Mouse (Mus musculus): ENCODE data around the gene Sp9. TPM values are rescaled to one million over a fixed set of nuclear protein-coding genes. Genes with fewer than 3 reads are reported as not detected.
A peak's percentile ranks its signal among the peaks of the same experiment; 100 is the strongest.

Gene Sp9
- not detected in 2 replicates for polyA plus RNA-seq (2016; fragmentation: Nextera tagmentation; extraction: Ambion mirVana)

- peak within 1 kb of the TSS; percentile 45 for H3K4me3 ChIP-seq
- H3K9ac ChIP-seq = peak within 1 kb of the TSS; percentile 5; the same call in 1 of the 2 replicates
- under 1% methylated on average over 48 of the region's 48 CpGs for WGBS
- H3K9me3 ChIP-seq (replicated peaks) = no peaks in the 10 kb centered on the region
- peak; percentile 66; the same call in 1 of the 2 replicates for ATAC-seq (ENCODE audit: insufficient number of reproducible peaks, low FRiP score)
- H3K27me3 ChIP-seq (replicated peaks) = peaks cover 77% of the 10 kb centered on the region
- H3K27ac ChIP-seq (ENCODE audit: poor library complexity, severe bottlenecking) = no peak within 1 kb of the TSS
- H3K36me3 ChIP-seq = no peaks in the 10 kb centered on the region
- peaks cover 52% of the 10 kb centered on the region for H3K4me1 ChIP-seq (replicated peaks)
- peak within 1 kb of the TSS; percentile 85 for H3K4me2 ChIP-seq
Measured at GRCm38 (mm10) chr2:73271459-73272161, at the start of gene Sp9. TSS of gene Sp9 (plus strand) at chr2:73271925.

DNA sequence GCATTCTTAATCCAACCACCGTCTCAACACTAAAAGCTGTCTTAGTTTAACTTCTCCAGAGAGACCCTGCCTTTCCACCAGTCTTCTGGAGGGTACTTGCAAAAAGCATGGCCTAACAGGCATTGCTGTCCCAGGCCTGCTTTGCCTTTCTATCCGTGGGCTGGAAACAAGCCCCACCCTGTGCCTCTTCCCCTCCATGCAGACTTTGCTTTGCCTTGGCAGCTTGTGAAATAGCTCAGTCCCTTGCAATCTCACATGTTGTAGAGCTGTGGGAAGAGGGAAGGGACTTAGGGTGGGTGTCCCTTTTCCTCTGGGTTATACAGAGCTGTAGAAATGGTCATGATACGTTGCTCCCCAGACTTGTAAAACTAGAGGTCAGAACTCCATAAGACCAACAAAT is 40.6 kb upstream of the Sp9 start:
- Histone ChIP-seq H3K27ac (ENCODE audit: poor library complexity, severe bottlenecking) (no peak overlapping the region), H3K9me3 (replicated peaks) (0 out of 2 replicates have a peak, but pooled peaks cover 6% of the 10 kb centered on the region), H3K4me2 (no peak overlapping the region), H3K4me3 (no peak overlapping the region), H3K4me1 (replicated peaks) (no peaks in the 10 kb centered on the region), H3K27me3 (replicated peaks) (0 out of 2 replicates have a peak, but pooled peaks cover 3% of the 10 kb centered on the region), H3K36me3 (no peaks in the 10 kb centered on the region), H3K9ac (no peak overlapping the region)
- no peak for ATAC-seq (ENCODE audit: insufficient number of reproducible peaks, low FRiP score)
- WGBS = 57% methylated on average over 3 of the region's 3 CpGs

DNA sequence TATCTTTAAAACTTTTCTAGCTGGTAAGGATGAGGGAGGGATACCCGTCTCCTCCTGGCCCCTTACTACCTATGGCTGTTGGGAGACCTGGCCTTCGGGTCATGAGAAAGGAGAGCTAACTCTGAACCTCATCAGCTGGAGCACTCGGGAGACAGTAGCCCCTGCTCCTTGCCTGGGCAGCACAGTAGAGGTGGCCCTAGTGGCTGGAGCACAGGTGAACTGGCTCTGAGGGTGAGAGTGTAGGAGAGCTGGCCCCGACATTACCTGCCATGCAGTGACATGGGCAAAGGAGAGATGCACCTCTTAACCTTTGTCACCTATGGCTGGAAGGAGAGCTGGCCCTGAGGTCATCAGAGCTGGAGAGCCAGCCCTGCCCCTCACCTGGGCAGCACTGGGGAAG is 30.4 kb upstream of the Sp9 start:
- no peaks in the 10 kb centered on the region for H3K9me3 ChIP-seq (replicated peaks)
- ATAC-seq (ENCODE audit: insufficient number of reproducible peaks, low FRiP score) = no peak
- H3K9ac ChIP-seq = no peak overlapping the region
- no peak overlapping the region for H3K27ac ChIP-seq (ENCODE audit: poor library complexity, severe bottlenecking)
- no peak overlapping the region for H3K4me2 ChIP-seq
- no peaks in the 10 kb centered on the region for H3K36me3 ChIP-seq
- no peak overlapping the region for H3K4me3 ChIP-seq
- H3K27me3 ChIP-seq (replicated peaks) = 0 out of 2 replicates have a peak, but pooled peaks cover 5% of the 10 kb centered on the region
- no peaks in the 10 kb centered on the region for H3K4me1 ChIP-seq (replicated peaks)
- WGBS = 74% methylated on average over 4 of the region's 4 CpGs

DNA sequence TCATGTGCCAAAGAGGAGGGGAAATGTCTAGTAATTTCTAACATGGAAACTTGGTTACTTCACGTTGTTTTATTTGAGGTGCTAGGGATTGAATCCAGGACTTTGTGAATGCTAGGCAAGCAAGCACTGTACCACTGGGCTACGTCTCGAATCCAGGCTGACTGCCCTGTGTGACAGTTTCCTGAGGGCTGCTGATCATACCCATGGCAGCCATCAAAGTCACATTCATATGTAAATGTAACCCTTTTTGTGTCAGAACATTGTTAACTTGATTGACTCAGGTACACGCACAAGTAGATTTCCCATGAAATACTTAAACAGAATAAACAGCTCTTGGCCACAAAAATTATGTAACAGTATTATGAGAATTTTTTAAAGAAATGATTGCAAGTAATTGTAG is 23.0 kb upstream of the Sp9 start:
- Histone ChIP-seq H3K4me2 (no peak overlapping the region), H3K9me3 (replicated peaks) (peaks cover 4% of the 10 kb centered on the region), H3K27me3 (replicated peaks) (no peaks in the 10 kb centered on the region), H3K4me3 (no peak overlapping the region), H3K9ac (no peak overlapping the region), H3K4me1 (replicated peaks) (no peaks in the 10 kb centered on the region), H3K36me3 (no peaks in the 10 kb centered on the region), H3K27ac (ENCODE audit: poor library complexity, severe bottlenecking) (no peak overlapping the region)
- ATAC-seq (ENCODE audit: insufficient number of reproducible peaks, low FRiP score) = no peak
- WGBS = 73% methylated on average over 4 of the region's 4 CpGs

DNA sequence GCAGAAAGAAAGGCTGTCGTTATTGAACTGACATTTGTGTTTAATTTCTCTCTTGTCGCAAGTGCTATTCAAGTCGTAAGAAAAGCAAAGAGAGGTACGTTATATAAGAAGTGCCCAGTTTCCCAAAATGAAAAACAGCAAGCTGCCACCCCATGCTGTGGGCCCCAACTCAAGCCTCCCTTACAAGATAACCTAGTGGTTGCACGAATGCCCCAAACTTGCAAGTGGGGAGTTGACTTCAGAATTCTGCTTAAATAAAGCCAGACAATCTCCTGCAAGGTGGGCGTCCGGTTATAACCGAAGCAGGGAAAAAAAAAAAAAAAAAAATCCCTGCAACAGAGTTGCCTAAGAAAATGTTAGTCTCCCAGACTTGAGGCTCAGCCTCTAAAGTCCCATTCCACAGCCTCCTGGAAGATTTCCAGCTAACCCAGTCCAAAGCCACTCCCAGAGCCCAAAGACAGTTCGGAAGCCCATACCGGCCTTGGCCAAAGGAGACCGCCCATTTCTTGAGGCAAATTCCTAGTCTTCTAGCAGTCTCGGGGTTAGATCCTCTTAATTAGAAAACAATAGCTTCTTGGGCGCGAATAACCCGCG is 8.5 kb upstream of the Sp9 start:
- Histone ChIP-seq H3K4me1 (replicated peaks) (peaks cover 23% of the 10 kb centered on the region), H3K27ac (ENCODE audit: poor library complexity, severe bottlenecking) (no peak overlapping the region), H3K4me2 (peak overlapping the region; percentile 98), H3K4me3 (peak overlapping the region; percentile 60), H3K36me3 (no peaks in the 10 kb centered on the region), H3K27me3 (replicated peaks) (peaks cover 63% of the 10 kb centered on the region), H3K9ac (peak overlapping the region; percentile 67), H3K9me3 (replicated peaks) (peaks cover 6% of the 10 kb centered on the region; the same call in 1 of the 2 replicates)
- ATAC-seq (ENCODE audit: insufficient number of reproducible peaks, low FRiP score) = no peak
- WGBS = 8% methylated on average over 16 of the region's 16 CpGs

GRCm38 (mm10) chr2:73263794-73264610 is 7.7 kb upstream of the Sp9 start:
- 1% methylated on average over 38 of the region's 38 CpGs for WGBS
- Histone ChIP-seq H3K4me3 (peak overlapping the region; percentile 60), H3K9ac (peak overlapping the region; percentile 67), H3K36me3 (no peaks in the 10 kb centered on the region), H3K27me3 (replicated peaks) (peaks cover 68% of the 10 kb centered on the region), H3K4me1 (replicated peaks) (peaks cover 23% of the 10 kb centered on the region), H3K4me2 (peak overlapping the region; percentile 98), H3K9me3 (replicated peaks) (peaks cover 6% of the 10 kb centered on the region; the same call in 1 of the 2 replicates), H3K27ac (ENCODE audit: poor library complexity, severe bottlenecking) (no peak overlapping the region)
- no peak; the same call in 1 of the 2 replicates for ATAC-seq (ENCODE audit: insufficient number of reproducible peaks, low FRiP score)

DNA sequence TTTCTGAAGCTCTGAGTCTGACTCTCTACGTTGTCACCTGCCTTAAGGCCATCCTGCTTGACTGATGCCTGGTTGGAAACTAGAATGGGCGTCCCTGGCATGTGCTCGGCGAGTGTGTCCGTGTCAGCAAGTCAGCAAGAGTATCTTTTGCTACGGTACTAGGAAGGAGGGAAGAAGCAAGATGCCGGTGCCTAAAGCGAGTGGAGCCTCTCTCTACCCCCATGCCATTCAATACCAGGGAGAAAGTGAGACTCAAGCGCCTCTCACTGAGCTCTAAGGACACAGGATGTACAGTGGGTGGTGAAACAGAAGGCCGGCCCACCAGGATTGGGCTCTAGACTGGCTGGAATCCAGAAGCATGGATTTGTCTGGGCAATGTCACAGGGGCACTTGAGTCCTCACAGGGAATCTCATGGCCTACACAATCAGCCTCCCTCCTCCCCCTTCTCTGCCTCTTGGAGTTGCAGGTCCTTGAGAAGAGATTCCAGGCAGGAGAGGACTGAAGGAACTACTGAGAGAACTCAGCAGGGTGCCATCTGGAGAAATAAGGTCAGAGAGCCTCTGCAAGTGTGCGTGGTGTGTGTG is 7.0 kb upstream of the Sp9 start:
- WGBS = 5% methylated on average over 11 of the region's 11 CpGs
- no peak overlapping the region for H3K9ac ChIP-seq
- ATAC-seq (ENCODE audit: insufficient number of reproducible peaks, low FRiP score) = no peak

GRCm38 (mm10) chr2:73266011-73266410 is 5.7 kb upstream of the Sp9 start:
- ATAC-seq (ENCODE audit: insufficient number of reproducible peaks, low FRiP score) = no peak
- Histone ChIP-seq H3K9ac (no peak overlapping the region), H3K4me3 (no peak overlapping the region), H3K9me3 (replicated peaks) (peaks cover 5% of the 10 kb centered on the region; the same call in 1 of the 2 replicates), H3K27me3 (replicated peaks) (peaks cover 87% of the 10 kb centered on the region), H3K4me1 (replicated peaks) (peaks cover 37% of the 10 kb centered on the region), H3K36me3 (no peaks in the 10 kb centered on the region), H3K27ac (ENCODE audit: poor library complexity, severe bottlenecking) (no peak overlapping the region), H3K4me2 (no peak overlapping the region)
- 9% methylated on average over 5 of the region's 5 CpGs for whole genome bisulfite sequencing

More for the DNA sequence above, 7.0 kb upstream of the Sp9 start:
- peaks cover 27% of the 10 kb centered on the region for H3K4me1 ChIP-seq (replicated peaks)
- peaks cover 6% of the 10 kb centered on the region; the same call in 1 of the 2 replicates for H3K9me3 ChIP-seq (replicated peaks)
- peak overlapping the region; percentile 60 for H3K4me3 ChIP-seq
- no peak overlapping the region for H3K27ac ChIP-seq (ENCODE audit: poor library complexity, severe bottlenecking)
- peaks cover 73% of the 10 kb centered on the region for H3K27me3 ChIP-seq (replicated peaks)
- H3K36me3 ChIP-seq = no peaks in the 10 kb centered on the region
- H3K4me2 ChIP-seq = peak overlapping the region; percentile 98

DNA sequence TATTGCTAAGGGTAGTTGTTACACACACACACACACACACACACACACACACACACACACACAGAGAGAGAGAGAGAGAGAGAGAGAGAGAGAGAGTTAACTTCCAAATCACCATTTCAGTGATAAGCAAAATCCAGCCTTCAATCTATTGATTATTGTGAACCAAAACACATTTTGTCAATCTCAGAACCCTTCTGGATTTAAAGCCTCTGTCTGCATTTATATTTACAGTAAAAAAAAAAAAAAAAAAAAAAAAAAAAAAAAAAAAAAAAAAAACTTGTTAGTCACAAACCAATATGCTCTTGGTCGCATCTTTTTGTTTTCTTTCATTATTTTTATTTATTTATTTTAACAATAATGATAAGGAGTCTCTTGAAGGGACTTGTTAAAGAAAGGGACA is 5.1 kb upstream of the Sp9 start:
- Histone ChIP-seq H3K36me3 (no peaks in the 10 kb centered on the region), H3K9me3 (replicated peaks) (0 out of 2 replicates have a peak, but pooled peaks cover 3% of the 10 kb centered on the region), H3K4me2 (no peak overlapping the region), H3K9ac (no peak overlapping the region), H3K4me1 (replicated peaks) (peaks cover 43% of the 10 kb centered on the region), H3K4me3 (no peak overlapping the region), H3K27ac (ENCODE audit: poor library complexity, severe bottlenecking) (no peak overlapping the region), H3K27me3 (replicated peaks) (peaks cover 92% of the 10 kb centered on the region)
- 30% methylated on average over 1 of the region's 1 CpGs for WGBS
- no peak for ATAC-seq (ENCODE audit: insufficient number of reproducible peaks, low FRiP score)

DNA sequence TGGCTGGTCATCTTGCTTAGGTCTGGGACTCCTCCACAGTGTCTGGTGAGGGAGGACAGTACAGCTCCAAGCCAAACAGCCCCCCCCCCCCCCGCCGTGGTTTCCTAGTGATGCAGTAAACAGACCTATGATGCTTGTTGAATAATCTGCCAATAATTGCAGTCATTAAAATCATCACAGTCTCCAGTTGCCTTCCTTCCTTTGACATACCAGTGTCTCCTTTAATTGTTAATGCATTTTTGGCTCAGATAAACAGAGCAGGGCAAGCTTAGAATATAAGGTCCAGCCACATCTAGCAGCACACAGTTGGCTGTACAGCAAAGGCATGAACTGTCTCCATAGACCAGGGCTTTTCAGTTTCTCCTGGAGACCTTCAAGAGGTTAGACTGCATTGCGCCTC is 4.5 kb upstream of the Sp9 start:
- Histone ChIP-seq H3K27ac (ENCODE audit: poor library complexity, severe bottlenecking) (no peak overlapping the region), H3K9me3 (replicated peaks) (no peaks in the 10 kb centered on the region), H3K4me3 (no peak overlapping the region), H3K27me3 (replicated peaks) (peaks cover 92% of the 10 kb centered on the region), H3K9ac (no peak overlapping the region), H3K4me1 (replicated peaks) (peaks cover 48% of the 10 kb centered on the region), H3K36me3 (no peaks in the 10 kb centered on the region), H3K4me2 (no peak overlapping the region)
- no peak for ATAC-seq (ENCODE audit: insufficient number of reproducible peaks, low FRiP score)
- 15% methylated on average over 3 of the region's 3 CpGs for WGBS

Data from heart, embryonic 12.5 days (tissue).